Mouse (Mus musculus): ENCODE results near the gene Spock1. TPM values are rescaled to one million over a fixed set of nuclear protein-coding genes. Genes with fewer than 3 reads are reported as not detected.

Spock1 gene
- polyA plus RNA-seq, 1 experiment, result not detected

GRCm38 (mm10) chr13:57679591-57679990 lies 228.5 kb downstream of the Spock1 start:
- Histone ChIP-seq H3K4me3 (replicated peaks) (no peak overlapping the region), H3K36me3 (replicated peaks; ENCODE audit: low read length) (no peaks in the 10 kb centered on the region), H3K27me3 (replicated peaks) (no peaks in the 10 kb centered on the region), H3K4me1 (no peaks in the 10 kb centered on the region), H3K9me3 (peaks cover 37% of the 10 kb centered on the region)
- TF ChIP-seq GATA1 (IDR thresholded peaks at IDR 0.05; ENCODE audit: borderline replicate concordance, low read length) (no peak), FLI1 (IDR thresholded peaks at IDR 0.05; ENCODE audit: low read length) (no peak)

- Histone ChIP-seq H3K4me1 (no peaks in the 10 kb centered on the region), H3K27me3 (replicated peaks) (no peaks in the 10 kb centered on the region), H3K4me3 (replicated peaks) (no peak overlapping the region), H3K9me3 (peaks cover 30% of the 10 kb centered on the region), H3K36me3 (replicated peaks; ENCODE audit: low read length) (no peaks in the 10 kb centered on the region)
- TF ChIP-seq GATA1 (IDR thresholded peaks at IDR 0.05; ENCODE audit: borderline replicate concordance, low read length), result no peak
- TF ChIP-seq FLI1 (IDR thresholded peaks at IDR 0.05; ENCODE audit: low read length), result no peak
These were observed 231.3 kb downstream of the Spock1 start for GRCm38 (mm10) chr13:57676820-57677219.

DNA sequence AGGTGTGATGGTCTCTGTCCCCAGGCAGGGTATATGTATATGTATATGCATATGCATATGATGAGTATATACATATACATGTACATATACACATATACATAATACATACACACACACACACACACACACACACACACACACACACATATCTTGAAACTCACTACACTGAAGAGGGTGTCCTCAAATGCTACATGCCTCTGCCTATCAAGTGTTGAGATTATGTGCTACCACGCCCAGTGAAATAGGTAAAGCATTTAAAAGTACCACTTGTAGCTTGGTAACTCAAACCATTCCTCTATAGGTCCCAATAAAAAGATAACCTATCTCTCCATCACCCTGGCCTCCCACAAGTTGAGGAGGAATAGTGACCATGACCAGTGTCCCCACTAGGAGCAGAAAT lies 234.7 kb downstream of the Spock1 start:
- Histone ChIP-seq H3K4me3 (replicated peaks) (no peak overlapping the region), H3K9me3 (peaks cover 12% of the 10 kb centered on the region), H3K27me3 (replicated peaks) (no peaks in the 10 kb centered on the region), H3K36me3 (replicated peaks; ENCODE audit: low read length) (no peaks in the 10 kb centered on the region), H3K4me1 (no peaks in the 10 kb centered on the region)
- TF ChIP-seq GATA1 (IDR thresholded peaks at IDR 0.05; ENCODE audit: borderline replicate concordance, low read length), result no peak

GRCm38 (mm10) chr13:57672762-57673161 lies 235.4 kb downstream of the Spock1 start:
- Histone ChIP-seq H3K4me3 (replicated peaks) (no peak overlapping the region), H3K27me3 (replicated peaks) (no peaks in the 10 kb centered on the region), H3K9me3 (peaks cover 15% of the 10 kb centered on the region), H3K36me3 (replicated peaks; ENCODE audit: low read length) (no peaks in the 10 kb centered on the region), H3K4me1 (no peaks in the 10 kb centered on the region)
- no peak for TF ChIP-seq GATA1 (IDR thresholded peaks at IDR 0.05; ENCODE audit: borderline replicate concordance, low read length)
- no peak for TF ChIP-seq FLI1 (IDR thresholded peaks at IDR 0.05; ENCODE audit: low read length)

DNA sequence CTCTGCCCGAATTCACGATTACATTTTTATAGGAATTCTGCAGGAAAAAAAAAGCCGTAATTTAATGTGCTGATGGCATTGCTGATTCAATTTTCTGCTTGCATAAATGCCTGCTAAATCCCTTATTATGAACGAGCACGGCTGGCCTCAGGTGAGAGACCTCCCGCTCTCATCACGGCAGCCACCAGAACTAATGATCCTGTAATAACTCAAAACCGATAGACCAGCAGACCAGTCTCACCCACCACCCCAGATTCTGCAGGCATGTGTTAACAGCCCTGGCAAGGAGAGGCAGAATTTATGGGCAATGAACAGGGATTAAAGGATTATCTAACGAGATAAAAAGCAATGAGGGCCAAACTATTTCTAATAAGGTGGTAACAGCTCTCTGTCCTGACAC lies 236.2 kb downstream of the Spock1 start:
- H3K4me3 ChIP-seq (replicated peaks), result no peak overlapping the region
- H3K36me3 ChIP-seq (replicated peaks; ENCODE audit: low read length), result no peaks in the 10 kb centered on the region
- H3K27me3 ChIP-seq (replicated peaks), result no peaks in the 10 kb centered on the region
- TF ChIP-seq GATA1 (IDR thresholded peaks at IDR 0.05; ENCODE audit: borderline replicate concordance, low read length) (no peak), FLI1 (IDR thresholded peaks at IDR 0.05; ENCODE audit: low read length) (no peak)
- H3K4me1 ChIP-seq, result no peaks in the 10 kb centered on the region
- H3K9me3 ChIP-seq, result peaks cover 12% of the 10 kb centered on the region

DNA sequence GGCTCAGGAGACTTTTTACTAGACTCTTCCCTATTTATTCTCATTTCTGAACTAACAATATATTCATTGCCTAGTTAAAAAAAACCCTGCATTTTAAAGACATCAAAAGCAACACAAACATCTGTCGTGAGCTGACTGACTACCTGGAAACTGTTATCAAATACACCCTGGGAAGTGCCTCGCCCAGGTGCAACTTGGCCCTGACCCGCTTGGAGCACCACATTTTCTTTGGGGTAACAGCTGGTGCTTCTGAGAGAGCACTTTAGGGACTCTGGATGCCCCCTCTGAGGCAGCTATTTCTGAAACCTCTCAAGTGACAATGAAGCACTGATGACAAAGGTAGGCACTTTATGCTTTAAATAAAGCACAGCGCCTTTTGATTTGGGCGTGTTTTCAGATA lies 236.8 kb downstream of the Spock1 start:
- TF ChIP-seq GATA1 (IDR thresholded peaks at IDR 0.05; ENCODE audit: borderline replicate concordance, low read length), result no peak
- TF ChIP-seq FLI1 (IDR thresholded peaks at IDR 0.05; ENCODE audit: low read length), result no peak
- Histone ChIP-seq H3K4me1 (no peaks in the 10 kb centered on the region), H3K27me3 (replicated peaks) (no peaks in the 10 kb centered on the region), H3K9me3 (peaks cover 16% of the 10 kb centered on the region), H3K4me3 (replicated peaks) (no peak overlapping the region), H3K36me3 (replicated peaks; ENCODE audit: low read length) (no peaks in the 10 kb centered on the region)

DNA sequence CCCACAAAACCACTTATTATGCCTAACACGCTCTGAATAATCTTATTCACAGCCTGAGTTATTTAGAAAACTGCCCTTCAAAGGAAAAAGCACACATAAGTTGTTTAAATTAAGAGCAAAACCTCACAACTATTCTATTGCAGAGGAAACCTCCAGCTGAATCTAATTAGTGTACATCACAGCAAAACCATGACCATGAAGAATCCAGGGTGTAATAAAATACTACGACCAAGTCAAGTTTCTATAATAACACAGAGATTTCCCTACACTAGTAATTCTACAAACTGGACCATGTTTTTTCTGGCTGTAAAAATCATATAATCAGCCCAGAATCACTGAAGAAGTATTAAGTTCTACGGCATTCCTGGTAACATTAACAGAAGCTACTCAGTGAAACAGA lies 240.5 kb downstream of the Spock1 start:
- no peak for TF ChIP-seq GATA1 (IDR thresholded peaks at IDR 0.05; ENCODE audit: borderline replicate concordance, low read length)
- no peak for TF ChIP-seq FLI1 (IDR thresholded peaks at IDR 0.05; ENCODE audit: low read length)
- Histone ChIP-seq H3K36me3 (replicated peaks; ENCODE audit: low read length) (no peaks in the 10 kb centered on the region), H3K4me3 (replicated peaks) (no peak overlapping the region), H3K9me3 (peaks cover 23% of the 10 kb centered on the region), H3K27me3 (replicated peaks) (no peaks in the 10 kb centered on the region), H3K4me1 (no peaks in the 10 kb centered on the region)

DNA sequence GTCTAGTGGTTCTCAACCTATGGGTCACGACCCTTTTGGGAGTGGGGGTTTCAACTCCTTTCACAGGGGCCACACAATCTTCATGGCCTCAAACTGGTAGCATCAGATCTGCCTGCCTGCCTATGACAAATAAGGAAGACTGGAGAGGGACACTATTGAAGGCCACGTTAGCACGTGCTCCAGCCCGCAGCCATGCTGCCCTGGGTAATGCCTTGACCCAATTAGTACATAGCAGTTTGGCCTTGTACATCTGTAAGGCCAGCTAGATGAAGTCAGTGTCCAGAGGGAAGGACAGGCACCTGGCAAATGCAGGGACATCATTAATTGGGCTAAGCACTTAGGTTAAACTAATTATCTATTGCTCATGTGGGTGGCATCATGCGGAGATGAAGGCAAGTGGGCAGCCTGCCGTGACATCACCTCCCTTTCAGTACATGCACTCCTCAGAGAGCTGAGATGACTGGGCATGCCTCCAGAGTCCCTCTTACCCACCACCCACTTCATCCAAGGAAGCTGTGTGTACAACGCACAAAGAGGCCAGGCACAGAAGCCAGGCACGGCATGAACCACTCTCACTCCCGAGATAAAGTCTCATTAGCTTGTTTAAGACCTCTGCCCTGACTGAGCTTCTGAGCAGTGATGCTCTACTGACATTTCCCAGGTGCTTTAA lies 241.8 kb downstream of the Spock1 start:
- no peaks in the 10 kb centered on the region for H3K4me1 ChIP-seq

DNA sequence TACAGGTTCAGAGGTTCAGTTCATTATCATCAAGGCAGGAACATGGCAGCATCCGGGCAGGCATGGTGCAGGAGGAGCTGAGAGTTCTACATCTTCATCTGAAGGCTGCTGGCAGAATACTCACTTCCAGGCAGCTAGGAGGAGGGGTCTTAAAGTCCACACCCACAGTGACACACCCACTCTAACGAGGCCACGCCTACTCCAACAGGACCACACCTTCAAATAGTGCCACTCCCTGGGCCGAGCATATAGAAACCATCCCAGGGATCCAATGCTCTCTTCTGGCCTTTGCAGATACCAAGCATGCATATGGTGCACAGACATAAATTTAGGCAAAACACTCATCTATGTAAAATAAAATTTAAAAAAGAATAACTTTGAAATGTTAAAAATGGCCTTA lies 245.6 kb downstream of the Spock1 start:
- Histone ChIP-seq H3K27me3 (replicated peaks) (no peaks in the 10 kb centered on the region), H3K9me3 (peaks cover 53% of the 10 kb centered on the region), H3K36me3 (replicated peaks; ENCODE audit: low read length) (no peaks in the 10 kb centered on the region), H3K4me3 (replicated peaks) (no peak overlapping the region), H3K4me1 (no peaks in the 10 kb centered on the region)
- TF ChIP-seq GATA1 (IDR thresholded peaks at IDR 0.05; ENCODE audit: borderline replicate concordance, low read length) (no peak), FLI1 (IDR thresholded peaks at IDR 0.05; ENCODE audit: low read length) (no peak)

More for the DNA sequence above, 241.8 kb downstream of the Spock1 start:
- H3K4me3 ChIP-seq (replicated peaks), result no peak overlapping the region
- TF ChIP-seq FLI1 (IDR thresholded peaks at IDR 0.05; ENCODE audit: low read length), result no peak
- no peak for TF ChIP-seq GATA1 (IDR thresholded peaks at IDR 0.05; ENCODE audit: borderline replicate concordance, low read length)
- peaks cover 35% of the 10 kb centered on the region for H3K9me3 ChIP-seq
- H3K36me3 ChIP-seq (replicated peaks; ENCODE audit: low read length), result no peaks in the 10 kb centered on the region
- no peaks in the 10 kb centered on the region for H3K27me3 ChIP-seq (replicated peaks)

DNA sequence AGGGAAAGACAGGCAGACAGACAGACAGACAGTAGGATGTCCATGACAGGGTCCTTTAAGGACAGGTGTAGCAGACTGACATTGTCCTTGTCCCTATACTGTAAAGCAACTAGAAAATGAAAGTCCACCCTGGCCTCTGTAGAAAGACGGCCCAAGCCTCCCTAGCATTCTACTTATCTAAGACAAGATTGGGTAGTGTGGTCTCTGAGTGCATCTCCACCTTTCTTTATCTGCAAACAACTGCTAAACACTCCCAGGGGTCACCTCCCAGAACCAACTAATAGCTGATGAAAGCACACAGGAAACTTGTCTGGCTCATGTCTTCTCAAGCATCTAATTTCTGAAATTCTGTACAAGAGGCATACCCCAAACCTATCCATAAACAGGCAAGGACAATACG lies 247.6 kb downstream of the Spock1 start:
- Histone ChIP-seq H3K4me3 (replicated peaks) (no peak overlapping the region), H3K4me1 (no peaks in the 10 kb centered on the region), H3K9me3 (peaks cover 61% of the 10 kb centered on the region), H3K27me3 (replicated peaks) (no peaks in the 10 kb centered on the region), H3K36me3 (replicated peaks; ENCODE audit: low read length) (no peaks in the 10 kb centered on the region)
- TF ChIP-seq FLI1 (IDR thresholded peaks at IDR 0.05; ENCODE audit: low read length), result no peak
- TF ChIP-seq GATA1 (IDR thresholded peaks at IDR 0.05; ENCODE audit: borderline replicate concordance, low read length), result no peak

- Histone ChIP-seq H3K36me3 (replicated peaks; ENCODE audit: low read length) (no peaks in the 10 kb centered on the region), H3K4me1 (no peaks in the 10 kb centered on the region), H3K4me3 (replicated peaks) (no peak overlapping the region), H3K27me3 (replicated peaks) (no peaks in the 10 kb centered on the region), H3K9me3 (peaks cover 65% of the 10 kb centered on the region)
- TF ChIP-seq GATA1 (IDR thresholded peaks at IDR 0.05; ENCODE audit: borderline replicate concordance, low read length), result no peak
These were observed 248.3 kb downstream of the Spock1 start for GRCm38 (mm10) chr13:57659872-57660271.

All from megakaryocyte, embryonic 14.5 days (primary cell).